Mouse (Mus musculus): Measurements from ENCODE around the gene Kctd3. TPM values are rescaled to one million over a fixed set of nuclear protein-coding genes. Genes with fewer than 3 reads are reported as not detected.
A peak's percentile ranks its signal among the peaks of the same experiment; 100 is the strongest.

The Kctd3 gene
- total RNA-seq (2012; rRNA removed) (26.8 and 27.7 TPM in 2 replicates), polyA plus RNA-seq (2012; ENCODE audit: insufficient read depth in 1 of 2, insufficient read length in 2 of 2, low read depth in 1 of 2, low replicate concordance in 2 of 2, missing spikeins in 1 of 2) (10 to 100 TPM in 1 of 2 experiments, not detected in 1; 42.3 TPM)

DNA sequence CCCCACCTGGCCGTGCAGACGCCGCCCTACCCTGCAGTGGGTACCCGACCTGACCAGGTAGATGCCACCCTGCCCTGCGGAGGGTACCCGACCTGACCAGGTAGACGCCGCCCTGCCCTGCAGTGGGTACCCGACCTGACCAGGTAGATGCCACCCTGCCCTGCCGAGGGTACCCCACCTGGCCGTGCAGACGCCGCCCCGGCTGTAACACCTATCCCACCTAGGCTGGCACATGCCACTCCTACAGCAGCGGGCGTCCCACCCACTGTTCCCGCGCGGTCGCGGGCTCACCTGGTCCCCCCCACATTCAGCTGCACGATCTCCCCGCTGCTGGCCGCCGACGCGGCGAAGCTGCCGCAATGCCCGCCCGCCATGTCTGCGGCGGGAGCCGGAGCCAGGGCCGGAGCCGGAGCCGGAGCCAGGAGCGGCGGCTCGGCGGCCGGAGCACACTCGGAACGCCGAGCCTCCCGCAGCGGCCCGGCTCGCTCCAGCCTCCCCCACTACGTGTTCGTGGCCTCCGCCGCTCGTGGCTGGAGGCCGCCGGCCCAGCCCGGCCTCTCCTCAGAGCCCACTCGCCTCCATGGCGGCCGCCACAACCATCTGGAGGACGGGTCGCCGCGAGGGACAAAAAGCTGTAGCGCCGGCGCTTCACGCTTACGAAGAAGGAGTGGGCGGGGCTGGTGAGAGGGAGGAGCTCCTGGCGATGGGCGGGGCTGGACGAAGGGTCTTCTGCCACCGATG, at the start of gene Kctd3:
Gene Kctd3, minus strand, starts transcription at position 603 of the 741 bp plus-strand sequence.
- no peaks in the 10 kb centered on the region for H3K27me3 ChIP-seq (ENCODE audit: control insufficient read depth in 1 of 2, insufficient read depth in 2 of 2, low read length in 2 of 2)
- peaks cover 0 to 4% of the 10 kb centered on the region in 2 experiments; a peak in 2 of 4 replicates for H3K4me1 ChIP-seq (ENCODE audit: control insufficient read depth in 1 of 2, insufficient read depth in 2 of 2, low read length in 2 of 2)
- peak within 1 kb of the TSS; percentile 86 for H3K9ac ChIP-seq (ENCODE audit: control insufficient read depth, low read depth, low read length, poor library complexity, severe bottlenecking)
- H3K4me3 ChIP-seq (ENCODE audit: control insufficient read depth in 1 of 2, insufficient read depth in 1 of 2, low read depth in 2 of 2, low read length in 2 of 2) = peak within 1 kb of the TSS; percentile 80 to 97
- DNase-seq (ENCODE audit: low read depth, low spot score) = peak; percentile 94
- no peaks in the 10 kb centered on the region for H3K9me3 ChIP-seq (replicated peaks; ENCODE audit: insufficient read depth, low read length)
- peaks cover 0 to 5% of the 10 kb centered on the region in 2 experiments; a peak in 1 of 4 replicates for H3K36me3 ChIP-seq (ENCODE audit: control insufficient read depth in 1 of 2, insufficient read depth in 2 of 2, low read length in 2 of 2)
- no peak within 1 kb of the TSS for H3K27ac ChIP-seq (ENCODE audit: control insufficient read depth, low read depth, low read length)
- H3K79me2 ChIP-seq (ENCODE audit: control insufficient read depth, insufficient read depth, low read length, poor library complexity) = peaks cover 11% of the 10 kb centered on the region
- TF ChIP-seq MEF2A (IDR thresholded peaks at IDR 0.05; ENCODE audit: extremely low read depth, insufficient replicate concordance, low read depth, low read length, poor library complexity, severe bottlenecking) (no peak), USF1 (IDR thresholded peaks at IDR 0.05; ENCODE audit: low read depth, low read length) (no peak), GATA1 (IDR thresholded peaks at IDR 0.05; ENCODE audit: low read depth, low read length) (no peak), POLR2A (IDR thresholded peaks at IDR 0.05; ENCODE audit: control insufficient read depth in 1 of 2, insufficient read depth in 1 of 2, low read depth in 1 of 2, low read length in 2 of 2, poor library complexity in 1 of 2) (peak; percentile 53 to 81; a peak in 1 of 4 replicates), TBP (IDR thresholded peaks at IDR 0.05; ENCODE audit: low read depth, low read length) (peak; percentile 89), E2F4 (IDR thresholded peaks at IDR 0.05; ENCODE audit: borderline replicate concordance, low read depth, low read length) (no peak), SIN3A (IDR thresholded peaks at IDR 0.05; ENCODE audit: low read length) (peak; percentile 78), MYB (IDR thresholded peaks at IDR 0.05; ENCODE audit: low read depth, low read length) (no peak), ZC3H11A (IDR thresholded peaks at IDR 0.05; ENCODE audit: low read depth, low read length) (no peak), UBTF (IDR thresholded peaks at IDR 0.05; ENCODE audit: borderline replicate concordance, insufficient read depth, low read depth, low read length) (peak; percentile 72; the same call in 1 of the 2 replicates), MAX (IDR thresholded peaks at IDR 0.05; ENCODE audit: low read length) (no peak), NELFE (IDR thresholded peaks at IDR 0.05; ENCODE audit: low read depth, low read length) (peak; percentile 76), MYC (IDR thresholded peaks at IDR 0.05; ENCODE audit: low read depth, low read length) (no peak), MXI1 (IDR thresholded peaks at IDR 0.05; ENCODE audit: low read depth, low read length) (no peak; the same call in 1 of the 2 replicates), TAL1 (IDR thresholded peaks at IDR 0.05; ENCODE audit: low read length) (no peak), EP300 (IDR thresholded peaks at IDR 0.05; ENCODE audit: low read depth in 1 of 2, low read length in 2 of 2) (no peak), TCF12 (IDR thresholded peaks at IDR 0.05; ENCODE audit: low read depth, low read length) (peak; percentile 71), ZNF384 (IDR thresholded peaks at IDR 0.05; ENCODE audit: low read depth, low read length) (no peak), ETS1 (IDR thresholded peaks at IDR 0.05; ENCODE audit: low read depth, low read length) (no peak), HCFC1 (IDR thresholded peaks at IDR 0.05; ENCODE audit: low read depth, low read length) (peak; percentile 85), CHD1 (IDR thresholded peaks at IDR 0.05; ENCODE audit: low read depth, low read length) (no peak), GABPA (IDR thresholded peaks at IDR 0.05; ENCODE audit: low read depth, low read length) (no peak), CTCF (IDR thresholded peaks at IDR 0.05 in 2 of 3, conservative IDR thresholded peaks at IDR 0.05 in 1 of 3; ENCODE audit: control insufficient read depth in 1 of 3, insufficient read depth in 1 of 3, low read depth in 2 of 3, low read length in 3 of 3, poor library complexity in 1 of 3, severe bottlenecking in 1 of 3) (no peak), ELF1 (IDR thresholded peaks at IDR 0.05; ENCODE audit: low read depth, low read length) (no peak), ZMIZ1 (IDR thresholded peaks at IDR 0.05; ENCODE audit: low read depth, low read length) (peak; percentile 66; the same call in 1 of the 2 replicates), POLR2AphosphoS2 (IDR thresholded peaks at IDR 0.05; ENCODE audit: low read length) (peak; percentile 59; the same call in 1 of the 2 replicates), KAT2A (conservative IDR thresholded peaks at IDR 0.05; ENCODE audit: low read depth, low read length) (no peak; the same call in 1 of the 2 replicates), RCOR1 (IDR thresholded peaks at IDR 0.05; ENCODE audit: low read depth, low read length) (no peak), JUND (IDR thresholded peaks at IDR 0.05; ENCODE audit: low read depth, low read length) (no peak), SMC3 (IDR thresholded peaks at IDR 0.05; ENCODE audit: low read depth, low read length) (no peak), BHLHE40 (IDR thresholded peaks at IDR 0.05; ENCODE audit: borderline replicate concordance, low read depth, low read length) (no peak), ZKSCAN1 (IDR thresholded peaks at IDR 0.05; ENCODE audit: low read depth, low read length) (no peak), NRF1 (IDR thresholded peaks at IDR 0.05; ENCODE audit: insufficient read depth, low read depth, low read length, poor library complexity, severe bottlenecking) (peak; percentile 42), RAD21 (IDR thresholded peaks at IDR 0.05; ENCODE audit: low read depth, low read length) (no peak), POLR2AphosphoS5 (IDR thresholded peaks at IDR 0.05; ENCODE audit: borderline replicate concordance, low read depth, low read length) (no peak), MAFK (IDR thresholded peaks at IDR 0.05; ENCODE audit: borderline replicate concordance, low read depth, low read length) (no peak)

All from MEL (cell line).